Mouse (Mus musculus) G1E (cell line): ENCODE results near the gene Rnpepl1.

Experiments used
- CTCF ChIP-seq: IDR thresholded peaks from 2 replicates; pipeline ENCODE4 v1.5.1; 2012; ENCODE audit warnings: low read depth, low read length, inconsistent platforms, mixed read lengths
- GATA1 ChIP-seq: IDR thresholded peaks from 2 replicates; pipeline ENCODE4 v1.6.1; 2012; ENCODE audit warnings: borderline replicate concordance, low read length, inconsistent platforms, mixed read lengths
- TAL1 ChIP-seq: conservative IDR thresholded peaks from 2 replicates; pipeline ENCODE4 v1.6.1; 2012; ENCODE audit warnings: low read depth, low read length, inconsistent platforms, mixed read lengths

- no peak for TF ChIP-seq CTCF
- no peak for TF ChIP-seq TAL1
- TF ChIP-seq GATA1, result no peak
Measured at GRCm38 (mm10) chr1:92880101-92880500, 30.5 kb upstream of the Rnpepl1 start.
